Mouse (Mus musculus) heart, adult 2 months (tissue): ENCODE results near the gene Polrmt.

Experiments
- CTCF ChIP-seq: fragments of 200-600 bp; IDR thresholded peaks from 2 replicates; pipeline ENCODE4 v1.8.1; 2022; ENCODE audit warnings: antibody characterized with exemption, mild to moderate bottlenecking, moderate library complexity
- POLR2A ChIP-seq: fragments of 200-500 bp; IDR thresholded peaks from 2 replicates; pipeline ENCODE4 v1.6.1; 2011; ENCODE audit warnings: mild to moderate bottlenecking, low read depth, low read length, control low read depth; ENCODE audit not compliant: insufficient read depth

DNA sequence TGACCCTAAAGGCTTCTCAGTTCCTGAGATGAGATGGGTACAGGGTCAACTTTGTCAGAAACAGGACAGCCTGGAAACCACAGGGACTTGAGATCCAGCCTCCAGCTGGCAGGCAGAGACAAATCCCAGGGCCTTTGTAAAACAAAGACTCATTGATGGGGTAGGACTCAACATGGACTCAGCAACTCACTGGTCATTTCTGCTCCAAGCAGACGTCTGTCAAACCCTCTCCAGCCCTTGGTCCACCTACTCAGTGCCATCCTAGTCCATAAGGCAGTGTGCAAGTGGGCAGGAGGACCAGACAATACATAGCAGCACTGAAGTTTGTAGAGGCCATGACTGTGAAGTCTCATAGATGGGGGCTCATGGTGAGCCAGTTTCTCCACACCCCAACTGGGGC is 33.2 kb downstream of the Polrmt start:
- no peak for TF ChIP-seq CTCF
- TF ChIP-seq POLR2A: no peak
